Mouse (Mus musculus): ENCODE results near the gene Ntm.

Ntm gene

GRCm38 (mm10) chr9:29236752-29237151, 726.2 kb downstream of the Ntm start:
- DNase-seq (ENCODE audit: low spot score): no peak

GRCm38 (mm10) chr9:29227747-29228146, 735.2 kb downstream of the Ntm start:
- no peak for DNase-seq (ENCODE audit: low spot score)

- no peak for DNase-seq (ENCODE audit: low spot score)
Measured at GRCm38 (mm10) chr9:29222915-29223545, 739.9 kb downstream of the Ntm start.

GRCm38 (mm10) chr9:29220941-29221615, 741.9 kb downstream of the Ntm start:
- DNase-seq (ENCODE audit: low spot score): no peak

- no peak for DNase-seq (ENCODE audit: low spot score)
Measured at GRCm38 (mm10) chr9:29220493-29220892, 742.4 kb downstream of the Ntm start.

GRCm38 (mm10) chr9:29217951-29218350, 745.0 kb downstream of the Ntm start:
- no peak for DNase-seq (ENCODE audit: low spot score)

- DNase-seq (ENCODE audit: low spot score): no peak
Measured at GRCm38 (mm10) chr9:29216528-29216927, 746.4 kb downstream of the Ntm start.

- no peak for DNase-seq (ENCODE audit: low spot score)
Measured at GRCm38 (mm10) chr9:29215796-29216195, 747.1 kb downstream of the Ntm start.

GRCm38 (mm10) chr9:29215241-29215640, 747.7 kb downstream of the Ntm start:
- no peak for DNase-seq (ENCODE audit: low spot score)

- DNase-seq (ENCODE audit: low spot score): no peak
Measured at GRCm38 (mm10) chr9:29209243-29209642, 753.7 kb downstream of the Ntm start.

- DNase-seq (ENCODE audit: low spot score): no peak
Measured at GRCm38 (mm10) chr9:29208142-29208541, 754.8 kb downstream of the Ntm start.

- DNase-seq (ENCODE audit: low spot score): no peak
Measured at GRCm38 (mm10) chr9:29205680-29206079, 757.3 kb downstream of the Ntm start.

GRCm38 (mm10) chr9:29202196-29202595, 760.7 kb downstream of the Ntm start:
- DNase-seq (ENCODE audit: low spot score): no peak

- DNase-seq (ENCODE audit: low spot score): peak; percentile 35
Measured at GRCm38 (mm10) chr9:29201163-29202053, 761.5 kb downstream of the Ntm start.

- DNase-seq (ENCODE audit: low spot score): no peak
Measured at GRCm38 (mm10) chr9:29197046-29197445, 765.9 kb downstream of the Ntm start.

GRCm38 (mm10) chr9:29194265-29194664, 768.7 kb downstream of the Ntm start:
- no peak for DNase-seq (ENCODE audit: low spot score)

GRCm38 (mm10) chr9:29183011-29183410, 779.9 kb downstream of the Ntm start:
- DNase-seq (ENCODE audit: low spot score): no peak

GRCm38 (mm10) chr9:29181661-29182060, 781.3 kb downstream of the Ntm start:
- no peak for DNase-seq (ENCODE audit: low spot score)

GRCm38 (mm10) chr9:29165731-29166130, 797.2 kb downstream of the Ntm start:
- DNase-seq (ENCODE audit: low spot score): no peak

GRCm38 (mm10) chr9:29161059-29161642, 801.8 kb downstream of the Ntm start:
- DNase-seq (ENCODE audit: low spot score): no peak

- peak; percentile 16 for DNase-seq (ENCODE audit: low spot score)
Measured at GRCm38 (mm10) chr9:29145901-29146300, 817.0 kb downstream of the Ntm start.

- DNase-seq (ENCODE audit: low spot score): no peak
Measured at GRCm38 (mm10) chr9:29136039-29136438, 826.9 kb downstream of the Ntm start.

Data from layer of hippocampus, adult 9-10 months (tissue).